Mouse (Mus musculus) ES-Bruce4 (cell line): ENCODE data around the gene Ifnk.

Experiments
- CTCF ChIP-seq: IDR thresholded peaks from one replicate; pipeline ENCODE4 v1.8.1; 2011; ENCODE audit warnings: low read depth, low read length
- POLR2A ChIP-seq: IDR thresholded peaks from one replicate; pipeline ENCODE4 v1.8.1; 2011; ENCODE audit warnings: low read length; ENCODE audit not compliant: insufficient read depth

DNA sequence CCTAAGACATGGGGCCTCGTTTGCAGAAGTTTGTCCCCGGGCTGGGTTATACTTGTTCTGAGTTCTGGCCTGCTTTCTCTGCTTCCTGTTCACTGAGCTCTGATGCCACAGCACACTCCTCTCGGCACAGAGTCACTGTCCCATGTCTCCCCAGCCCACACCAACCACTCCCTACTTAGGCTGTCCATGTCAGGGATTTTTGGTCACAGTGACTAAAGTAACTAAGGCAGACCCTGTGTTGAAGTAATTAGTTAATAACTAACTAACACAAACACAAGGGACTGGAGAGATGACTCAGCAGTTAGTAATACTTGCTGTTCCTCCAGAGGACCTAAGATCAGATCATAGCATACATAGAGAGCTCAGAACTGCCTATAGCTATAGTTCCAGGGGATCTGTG lies 14.1 kb downstream of the Ifnk start:
- TF ChIP-seq POLR2A: no peak
- no peak for TF ChIP-seq CTCF
